Mouse (Mus musculus) gastrocnemius, postnatal 14 days (tissue): ENCODE results near the gene Msx3. TPM values are rescaled to one million over a fixed set of nuclear protein-coding genes. Genes with fewer than 3 reads are reported as not detected.
A peak's percentile ranks its signal among the peaks of the same experiment; 100 is the strongest.

Experiments used
- DNase-seq: peaks from one replicate; pipeline ENCODE4 v3.0.0; 2021; ENCODE audit warnings: mixed read lengths
- intact Hi-C: fragments of 180-260 bp; cut with DNase I; formaldehyde crosslinking; loops from one replicate; pipeline ENCODE4 v1.15.1; 2025; ENCODE audit warnings: low total_unique reads
- total RNA-seq, 2 experiments: library from RNA; stranded (reverse); gene quantifications; 2 replicates each; pipeline ENCODE4 v1.2.3; 2021

The Msx3 gene
- total RNA-seq, 2 experiments from 2014 or later = not detected

DNA sequence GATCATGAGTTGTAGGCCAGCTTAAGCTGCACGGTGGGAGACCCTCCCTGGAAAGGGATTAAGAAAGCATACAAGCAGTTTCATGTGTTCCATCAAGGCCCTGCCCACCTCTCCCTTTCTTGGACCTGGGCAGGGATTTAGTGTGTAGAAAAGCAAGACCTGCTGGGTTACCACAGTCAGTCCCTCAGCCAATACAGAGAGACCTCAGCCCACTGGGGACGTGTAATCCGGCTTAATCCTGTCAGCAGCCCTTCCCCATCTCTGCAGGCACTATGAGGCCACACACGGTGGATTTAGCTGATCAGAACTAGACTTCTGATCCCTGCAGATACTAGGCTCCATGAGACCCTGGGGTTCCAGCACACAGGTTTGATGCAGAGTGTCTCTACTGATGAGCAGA is 10.7 kb upstream of the Msx3 start:
- intact Hi-C loops = no loop called here
- DNase-seq = no peak

DNA sequence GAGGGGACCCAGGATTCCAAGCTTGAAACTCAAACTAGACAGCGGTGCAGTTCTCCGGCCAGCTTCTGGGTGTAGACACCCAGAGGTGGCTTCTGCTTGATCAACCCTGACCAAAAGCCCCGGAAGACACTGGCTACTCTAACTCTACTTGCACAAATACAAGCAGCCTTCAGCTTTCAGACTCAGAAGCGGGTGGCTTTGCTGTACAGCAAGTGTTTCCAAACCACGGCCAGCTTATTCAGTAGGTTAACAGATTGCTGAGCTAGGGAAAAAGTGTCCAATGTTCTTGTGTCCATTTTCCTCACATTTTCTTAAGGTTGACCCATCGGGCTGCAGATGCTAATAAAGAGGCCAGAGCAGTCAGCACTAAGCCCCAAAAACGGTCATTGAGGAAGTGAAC is 9.6 kb upstream of the Msx3 start:
- intact Hi-C loops = no loop called here
- no peak for DNase-seq

DNA sequence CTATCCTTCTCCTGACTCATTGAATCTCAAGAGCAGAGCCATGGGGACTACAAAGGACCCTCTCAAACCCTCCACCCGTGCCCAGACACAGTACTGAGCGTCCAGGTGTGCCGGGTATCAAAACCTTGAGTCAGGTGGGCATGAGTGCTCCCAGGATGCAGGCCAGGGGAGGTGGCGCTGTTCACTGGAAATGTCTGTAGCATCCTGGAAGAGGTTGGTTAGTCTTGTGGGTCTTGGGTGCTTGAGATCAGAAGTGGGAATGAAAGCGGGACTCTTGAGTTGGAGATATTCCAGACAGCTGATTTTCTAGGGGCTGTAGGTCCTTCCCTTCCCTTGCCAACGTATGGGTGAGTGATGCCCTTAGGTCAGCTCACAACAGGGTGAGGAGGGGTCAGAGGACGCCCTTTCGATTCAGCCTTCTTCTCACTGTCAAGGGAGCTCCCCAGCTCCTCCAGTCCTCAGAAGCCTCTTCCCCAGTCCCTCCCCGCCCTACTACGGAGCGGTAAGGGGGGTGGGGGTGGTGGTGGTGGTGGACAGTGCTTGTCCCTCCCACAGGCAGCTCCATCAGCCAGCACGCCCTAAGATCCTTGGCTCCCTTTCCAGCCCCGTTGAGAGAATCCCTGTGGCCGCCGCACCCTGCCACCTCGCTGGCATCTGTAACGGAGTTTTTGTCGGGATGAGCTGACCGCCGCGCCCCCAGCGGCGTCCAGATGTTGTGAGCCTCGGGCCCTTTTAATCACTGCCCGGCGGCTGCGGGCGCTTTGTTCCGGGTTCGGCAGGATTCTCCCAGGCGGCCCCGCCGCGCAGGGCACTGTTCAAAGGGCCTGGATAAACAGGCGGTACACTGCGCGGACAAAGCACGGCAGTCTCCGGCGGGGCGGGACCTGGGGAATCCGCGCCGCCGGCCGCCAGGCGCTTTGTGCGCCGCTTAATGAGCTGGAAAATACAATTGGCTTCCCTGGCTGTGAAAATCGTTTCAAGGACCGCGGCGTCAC is 8.8 kb upstream of the Msx3 start:
- peak; percentile 24 for DNase-seq
- intact Hi-C loops = no loop called here

DNA sequence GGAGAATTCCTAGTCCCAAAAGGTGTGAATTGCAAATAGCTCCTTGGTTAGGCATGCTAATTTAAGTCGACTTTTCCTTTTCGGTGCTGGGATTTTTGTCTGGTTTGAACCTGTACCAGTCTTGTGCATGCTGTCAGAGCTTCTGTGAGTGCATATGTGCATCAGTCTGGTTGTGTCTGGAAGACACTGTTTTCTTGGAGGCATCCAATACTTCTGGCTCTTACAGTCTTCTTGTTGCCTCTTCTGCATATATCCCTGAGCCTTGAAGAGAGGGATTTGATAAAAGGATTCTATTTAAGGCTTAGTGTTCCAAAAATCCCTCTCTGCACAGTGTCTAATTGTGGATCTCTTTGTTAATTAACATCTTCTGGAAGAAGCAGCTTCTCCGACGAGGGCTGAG is 5.2 kb upstream of the Msx3 start:
- intact Hi-C loops = no loop called here
- DNase-seq = no peak

DNA sequence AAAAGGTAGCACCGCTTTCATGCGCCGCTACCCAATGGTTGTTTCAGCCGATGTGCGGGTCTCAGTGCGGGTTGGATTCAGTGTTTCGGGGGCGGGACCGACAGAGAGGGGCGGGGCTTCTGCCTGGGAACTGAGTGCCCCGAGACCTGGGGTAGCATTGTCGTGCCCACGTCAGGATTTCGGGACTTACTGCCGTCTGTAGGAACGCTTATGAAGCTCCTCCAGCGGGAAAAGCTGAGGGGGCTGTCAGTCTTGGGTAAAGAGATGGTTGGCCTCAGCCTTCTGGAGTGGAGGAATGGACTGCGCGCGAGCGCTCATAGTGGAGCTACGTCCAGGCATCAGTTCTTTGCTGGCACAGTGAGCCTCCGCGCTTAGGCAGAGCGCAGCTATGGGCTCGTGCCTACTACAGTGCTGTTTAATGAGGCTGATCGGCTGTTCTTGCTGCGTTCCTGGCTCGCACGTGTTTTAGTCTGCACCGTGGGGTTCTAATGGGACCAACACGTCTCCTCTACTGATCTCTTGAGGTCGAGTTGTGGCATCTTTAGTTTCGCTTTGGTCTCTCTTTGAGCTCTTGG is 313 bp upstream of the Msx3 start:
- no peak for DNase-seq
- intact Hi-C loops = no loop called here

DNA sequence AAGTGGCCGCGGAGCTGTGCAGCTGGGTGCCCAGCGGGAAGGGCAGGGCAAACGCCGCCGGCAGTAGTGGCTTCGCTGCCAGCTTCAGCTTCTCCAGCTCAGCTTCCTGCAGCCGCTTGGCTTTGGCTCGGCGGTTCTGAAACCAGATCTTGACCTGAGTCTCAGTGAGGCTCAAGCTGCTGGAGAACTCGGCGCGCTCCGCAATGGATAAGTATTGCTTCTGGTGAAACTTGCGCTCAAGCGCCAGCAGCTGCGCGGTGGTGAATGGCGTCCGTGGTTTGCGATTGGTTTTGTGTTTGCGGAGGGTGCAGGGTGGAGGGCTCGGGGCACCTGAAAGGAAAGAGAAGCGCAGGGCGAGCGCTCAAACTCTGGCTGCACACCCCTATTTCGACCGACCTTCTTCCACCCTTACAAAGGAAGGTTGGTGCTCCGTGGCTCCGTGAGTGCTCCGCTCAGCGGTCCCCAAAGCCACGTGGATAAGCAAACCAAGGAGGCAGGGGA is 1.0 kb downstream of the Msx3 start:
- intact Hi-C loops = no loop called here
- no peak for DNase-seq

DNA sequence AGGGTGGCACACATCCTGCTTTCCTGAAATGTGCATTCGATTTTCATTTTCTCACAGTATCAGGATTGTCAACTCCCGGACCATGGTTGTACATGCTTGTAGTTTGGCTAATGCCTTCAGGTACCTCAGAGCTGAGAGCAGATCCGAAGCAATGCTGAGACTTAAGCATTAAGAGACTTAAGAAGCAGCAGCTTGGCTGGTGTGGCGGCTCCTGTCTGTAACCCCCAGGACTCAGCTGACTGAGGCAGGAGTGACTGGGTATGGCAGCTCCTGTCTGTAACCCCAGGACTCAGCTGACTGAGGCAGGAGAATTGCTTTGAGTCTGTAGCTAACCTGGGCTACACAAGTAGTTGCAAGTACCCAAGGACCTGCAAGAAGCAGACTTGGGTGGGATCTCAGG is 3.3 kb downstream of the Msx3 start:
- DNase-seq = no peak
- intact Hi-C loops = no loop called here

DNA sequence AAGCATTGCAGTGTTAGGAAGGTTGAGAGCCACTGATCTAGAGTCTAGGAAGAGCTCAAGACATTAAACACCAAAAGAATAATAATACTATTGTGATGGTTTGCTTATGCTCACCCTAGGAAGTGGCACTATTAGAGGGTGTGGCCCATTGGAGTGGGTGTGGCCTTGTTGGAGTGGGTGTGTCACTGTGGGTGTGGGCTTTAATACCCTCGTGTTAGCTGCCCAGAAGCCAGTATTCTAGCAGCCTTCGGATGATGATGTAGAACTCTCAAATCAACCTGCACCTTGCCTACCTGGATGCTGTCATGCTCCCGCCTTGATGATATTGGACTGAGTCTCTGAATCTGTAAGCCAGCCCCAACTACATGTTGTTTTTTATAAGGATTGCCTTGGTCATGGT is 6.2 kb downstream of the Msx3 start:
- intact Hi-C loops = no loop called here
- no peak for DNase-seq

DNA sequence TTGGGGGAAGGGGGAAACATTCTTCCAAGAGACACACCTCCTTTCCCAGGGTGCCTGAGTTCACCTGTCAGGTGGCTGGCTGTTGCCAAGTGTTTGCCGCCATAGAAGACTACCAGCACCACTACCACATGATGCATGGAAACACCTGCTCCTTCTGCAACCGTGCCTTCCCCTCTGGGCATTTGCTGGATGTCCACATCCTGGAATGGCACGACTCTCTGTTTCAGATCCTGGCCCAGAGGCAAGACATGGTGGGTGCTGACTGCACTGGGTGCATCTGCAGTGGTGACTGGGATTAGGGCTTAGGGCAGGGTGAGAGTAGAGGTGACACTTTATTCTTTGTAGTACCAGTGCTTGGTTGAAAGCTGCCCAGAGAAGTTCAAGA is 11.7 kb downstream of the Msx3 start:
- intact Hi-C loops = no loop called here

DNA sequence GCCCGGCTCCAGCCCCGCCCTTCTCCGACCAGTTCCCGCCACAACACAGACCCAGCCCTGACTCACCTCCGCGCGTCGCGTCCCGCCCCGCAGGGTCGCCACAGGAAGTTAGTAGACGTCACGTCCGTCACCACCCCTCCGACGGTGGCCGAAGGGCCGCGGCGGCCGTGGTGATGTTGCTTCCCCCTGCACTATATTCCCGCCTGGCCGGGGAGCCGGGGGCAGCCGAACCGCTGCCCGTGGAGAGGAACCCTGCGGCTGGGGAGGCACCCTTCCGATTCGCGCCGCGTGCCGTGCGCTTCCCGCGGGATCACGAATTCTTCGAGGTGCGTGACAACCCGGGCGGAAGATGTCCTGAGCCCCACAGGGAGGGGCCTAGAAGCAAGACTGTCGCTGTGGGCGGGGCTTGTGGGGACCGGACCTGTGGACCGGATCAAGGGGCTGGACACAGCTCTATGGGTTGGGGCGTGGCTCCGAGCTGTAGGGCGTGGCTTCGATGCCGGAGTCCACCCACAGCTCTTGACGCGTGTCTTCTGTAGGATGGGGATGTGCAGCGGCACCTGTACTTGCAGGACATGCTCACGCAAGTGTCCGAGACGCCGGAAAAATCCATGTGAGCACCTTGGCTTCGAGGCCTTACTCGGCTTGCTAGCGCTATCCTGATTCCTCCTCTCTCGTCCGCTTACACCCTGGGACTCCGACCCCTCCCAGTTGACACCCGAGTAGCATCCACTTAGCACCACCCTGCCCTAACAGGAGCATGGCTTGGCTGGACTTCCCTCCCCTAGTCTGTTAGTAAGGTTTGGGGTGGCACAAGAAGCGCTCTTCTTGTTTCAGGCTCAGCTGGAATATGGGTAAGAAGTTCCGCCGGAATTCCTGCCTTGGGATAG is 12.4 kb downstream of the Msx3 start, which contains the start of the genes Zfp511 and Tubgcp2:
Zfp511 (plus strand) TSS at position 111 of the 890 bp plus-strand sequence.
Tubgcp2 (minus strand) TSS at position 389 of the 890 bp plus-strand sequence.
- DNase-seq = peak; percentile 96
- intact Hi-C loops = no loop called here

More for the DNA sequence above, 11.7 kb downstream of the Msx3 start:
- no peak for DNase-seq

DNA sequence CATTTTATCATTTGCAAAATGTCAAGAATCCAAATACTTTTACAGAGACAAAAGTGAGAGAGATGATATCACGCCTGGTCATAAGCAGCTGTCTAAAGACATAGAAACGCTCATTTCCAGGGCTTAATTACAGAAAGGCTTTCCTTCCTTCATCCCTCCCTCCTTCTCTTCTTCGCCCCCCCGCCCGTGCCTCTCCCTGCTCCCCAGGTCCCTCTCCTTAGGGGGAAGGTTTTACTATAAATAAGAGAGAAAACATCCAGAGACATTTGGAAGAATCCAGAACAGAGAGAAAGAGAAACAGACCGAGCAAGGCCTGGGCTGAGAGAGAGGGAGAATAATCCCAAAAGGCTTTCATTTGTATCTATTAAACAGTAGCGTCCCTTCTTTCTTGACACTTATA is 13.4 kb downstream of the Msx3 start:
- no peak for DNase-seq
- intact Hi-C loops = no loop called here

DNA sequence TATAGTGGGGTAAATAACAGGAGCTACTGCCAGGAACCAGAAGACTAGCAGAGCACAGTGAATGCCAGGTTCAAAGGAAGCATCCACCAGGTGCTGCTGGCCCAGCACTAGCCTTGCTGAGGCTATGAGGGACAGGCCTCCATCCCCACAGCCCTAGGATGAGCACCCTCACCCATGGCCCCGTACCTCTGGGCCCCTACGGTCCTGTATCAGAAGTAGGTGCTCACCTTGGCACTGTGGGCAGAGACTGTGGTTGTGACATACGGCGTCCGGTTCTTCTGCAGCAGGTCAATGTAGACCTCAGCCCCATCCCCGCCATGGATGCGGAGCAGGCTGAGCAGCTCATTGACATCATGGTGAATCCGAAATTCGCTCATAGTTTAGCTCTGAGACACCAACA is 15.5 kb downstream of the Msx3 start:
- intact Hi-C loops = no loop called here
- DNase-seq = no peak

DNA sequence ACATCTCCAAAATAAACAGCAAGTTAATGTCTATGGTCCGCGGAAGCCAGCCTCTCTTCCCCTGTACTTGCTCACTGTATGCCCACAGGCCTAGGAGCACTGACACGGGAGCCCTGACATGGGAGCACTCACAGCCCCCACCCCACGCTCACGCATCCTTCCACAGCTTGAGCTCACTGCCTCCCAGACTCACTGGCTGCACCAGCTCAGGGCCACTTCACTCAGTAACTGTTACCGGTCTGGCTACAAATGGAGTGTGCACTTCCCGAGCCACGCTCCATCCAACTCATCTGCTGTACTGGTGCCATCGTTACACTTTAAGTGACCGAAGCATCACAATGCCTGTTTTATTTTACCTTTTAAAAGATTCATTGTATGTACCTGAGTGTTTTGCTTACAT is 16.5 kb downstream of the Msx3 start:
- intact Hi-C loops = no loop called here
- no peak for DNase-seq

DNA sequence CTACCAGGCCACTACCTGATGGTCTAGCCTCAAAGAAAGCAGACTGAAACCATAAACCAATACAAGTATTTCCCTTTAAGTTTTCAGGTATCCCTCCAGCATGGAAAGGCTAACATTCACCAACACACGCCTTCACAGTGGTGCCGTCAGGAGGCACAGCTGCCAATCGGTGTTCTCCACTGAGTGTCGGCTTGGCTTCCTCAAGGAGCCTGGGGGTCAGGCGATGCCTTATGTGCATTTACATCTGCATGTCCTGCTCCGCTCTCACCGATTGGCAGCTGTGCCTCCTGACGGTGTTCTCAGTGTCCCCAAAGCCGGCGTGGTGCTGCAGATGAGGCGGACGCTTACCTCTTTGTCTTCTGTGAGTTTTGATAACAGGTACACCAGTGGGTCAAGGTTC is 17.1 kb downstream of the Msx3 start:
- no peak for DNase-seq
- intact Hi-C loops = no loop called here

DNA sequence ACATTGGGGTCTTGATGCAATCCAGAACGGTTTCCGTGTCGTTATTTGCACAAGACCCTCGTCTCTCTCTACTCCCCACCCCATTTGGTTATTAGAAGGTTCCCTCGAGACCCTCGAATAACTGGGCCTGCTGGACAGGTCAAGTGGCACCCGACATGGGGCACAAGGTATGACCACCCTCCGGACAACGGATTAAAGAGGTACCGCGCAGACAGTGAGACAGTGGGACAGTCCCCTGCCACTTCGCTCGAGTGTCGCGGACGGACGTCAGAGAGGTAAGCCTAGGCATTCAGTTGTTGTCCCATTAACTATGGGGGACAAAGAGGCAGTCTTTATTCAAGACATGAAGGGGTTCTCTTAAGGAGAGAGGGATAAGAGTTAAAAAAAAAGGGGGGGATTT is 37.6 kb downstream of the Msx3 start:
- intact Hi-C loops = no loop called here
- DNase-seq = no peak

DNA sequence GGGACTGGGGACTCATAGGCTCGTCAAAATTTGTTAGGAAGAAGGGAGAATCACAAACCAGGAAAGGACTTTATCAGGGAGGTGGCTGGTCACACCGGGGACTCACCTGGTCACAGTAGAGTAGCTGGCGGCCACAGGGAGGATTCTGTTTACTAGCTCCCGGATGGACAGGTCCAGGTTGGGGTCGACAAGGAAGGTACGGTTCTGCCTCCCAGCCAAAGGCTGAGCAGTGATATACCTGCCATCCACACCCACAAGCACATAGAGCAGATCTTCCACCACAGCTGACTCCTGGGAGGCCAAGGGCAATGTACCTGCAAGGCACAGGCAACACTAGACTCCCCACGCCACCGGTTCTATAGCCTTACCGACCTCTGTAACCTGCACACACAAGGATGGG is 41.1 kb downstream of the Msx3 start:
- intact Hi-C loops = no loop called here
- DNase-seq = no peak

DNA sequence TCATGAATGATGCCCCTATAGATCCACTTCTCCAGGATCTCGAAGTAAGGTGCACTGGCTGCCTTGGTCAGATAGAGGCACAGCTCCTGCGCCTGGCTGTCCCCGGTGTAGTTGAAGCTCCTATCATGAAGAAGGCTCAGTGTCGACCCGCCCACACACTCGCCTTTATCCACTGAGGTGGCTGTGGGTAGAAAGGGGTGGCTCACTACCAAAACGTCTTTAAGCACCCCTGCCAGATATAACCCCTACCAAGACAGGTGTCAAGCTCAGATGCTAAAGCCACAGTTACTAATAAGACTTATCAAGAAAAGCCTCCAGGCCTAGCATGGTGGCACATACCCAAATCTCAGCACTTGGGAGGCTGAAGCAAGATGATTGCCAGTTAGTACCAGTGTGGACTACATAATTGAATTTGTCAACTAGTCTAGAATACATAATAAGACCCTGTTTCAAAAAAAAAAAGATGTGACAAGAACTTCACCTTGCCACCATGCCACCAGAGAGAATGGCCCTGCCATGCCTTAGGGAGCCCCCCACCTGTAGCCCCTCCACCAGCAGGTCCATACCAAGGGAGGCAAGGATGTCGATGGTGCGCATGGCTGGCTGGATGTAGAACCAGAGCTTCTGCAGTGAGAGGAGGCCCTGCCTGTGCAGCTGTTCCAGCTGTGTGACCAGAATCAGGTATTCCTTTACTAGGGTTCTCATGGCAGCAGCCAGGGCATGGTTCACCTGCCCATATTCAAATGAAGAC is 41.9 kb downstream of the Msx3 start:
- intact Hi-C loops = no loop called here
- DNase-seq = peak; percentile 1

DNA sequence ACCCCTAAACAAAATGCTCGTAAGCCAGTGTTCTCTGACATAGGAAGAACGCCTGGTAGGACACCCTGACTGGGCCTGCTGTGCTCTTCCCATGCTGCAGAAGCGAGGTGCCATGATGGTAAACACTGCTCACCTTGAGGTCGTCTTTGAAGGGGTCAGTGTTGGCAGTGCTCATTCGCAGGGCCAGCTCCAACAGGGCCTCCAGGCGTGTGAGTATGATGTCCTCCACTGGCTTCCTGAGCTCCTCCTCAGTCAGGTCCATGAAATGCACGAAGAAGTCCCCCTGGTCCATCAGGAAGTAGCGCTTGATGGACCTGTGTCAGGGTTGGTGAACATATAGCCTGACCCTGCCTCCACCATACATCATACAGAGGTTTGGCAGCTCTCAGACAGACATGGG is 44.2 kb downstream of the Msx3 start:
- intact Hi-C loops = no loop called here
- no peak for DNase-seq

DNA sequence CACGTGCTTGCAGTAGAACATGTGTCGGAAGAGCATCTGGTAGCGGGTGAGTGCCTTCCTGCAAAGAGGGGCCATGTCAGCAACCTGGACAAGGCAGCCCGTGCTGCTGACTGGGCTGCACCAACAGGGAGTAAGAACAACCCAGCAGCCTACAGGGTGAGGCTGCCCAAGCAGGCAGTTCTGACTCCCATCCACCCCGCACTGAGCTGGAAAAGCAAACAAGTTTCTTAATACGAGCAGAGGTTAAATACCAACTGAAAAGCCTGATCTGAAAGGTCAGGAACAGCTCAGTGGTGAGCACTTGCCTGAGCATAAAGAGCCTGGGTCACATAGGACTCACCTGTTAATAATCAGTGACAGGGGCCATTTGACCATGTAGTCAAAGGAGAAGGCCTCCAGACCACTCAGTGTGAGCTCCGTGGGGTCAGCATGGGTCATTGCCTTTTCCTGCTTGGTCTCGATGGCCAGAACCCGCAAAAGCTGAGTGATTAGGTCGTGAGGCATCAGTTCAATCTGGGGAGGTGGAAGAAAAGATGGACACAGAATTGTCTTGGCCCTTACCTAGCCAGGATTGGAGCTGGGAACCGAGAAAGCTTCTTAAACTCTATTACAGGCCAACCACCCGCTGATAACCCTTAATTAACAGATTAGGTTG is 47.7 kb downstream of the Msx3 start:
- intact Hi-C loops = no loop called here

More for the DNA sequence above, 47.7 kb downstream of the Msx3 start:
- DNase-seq = no peak
